Mouse (Mus musculus) small intestine, adult 2 months (tissue): Measurements from ENCODE around the gene Colec11.

Source experiments
- CTCF ChIP-seq: fragments of 200-500 bp; IDR thresholded peaks from 2 replicates; pipeline ENCODE4 v1.5.1; 2012; ENCODE audit warnings: low read depth, mild to moderate bottlenecking, control low read depth, inconsistent platforms, low read length, moderate library complexity, mixed read lengths; ENCODE audit not compliant: insufficient replicate concordance, insufficient read length; ENCODE audit errors: extremely low read depth
- POLR2A ChIP-seq: fragments of 200-500 bp; IDR thresholded peaks from 2 replicates; pipeline ENCODE4 v1.6.1; 2012; ENCODE audit warnings: low read depth, mild to moderate bottlenecking, control low read depth, inconsistent platforms, low read length, moderate library complexity

DNA sequence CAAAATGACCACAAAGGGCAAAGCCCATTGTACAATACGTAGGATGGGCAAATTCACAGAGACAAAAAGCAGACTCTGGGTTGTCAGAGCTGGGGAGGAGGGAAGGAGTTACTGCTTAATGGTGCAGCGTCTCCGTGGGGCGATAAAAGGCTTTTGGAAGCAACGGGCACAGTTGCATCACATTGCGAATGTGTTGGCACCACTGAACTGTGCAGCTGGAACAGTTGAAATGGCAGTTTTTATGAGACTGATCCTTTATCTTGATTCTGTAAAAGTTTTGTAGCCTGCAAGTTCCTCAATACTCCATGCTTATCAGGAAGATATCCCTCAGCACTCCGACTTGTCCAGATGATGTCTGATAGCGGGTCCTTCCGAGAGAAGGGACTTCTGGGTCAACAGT is 25.5 kb downstream of the Colec11 start:
- TF ChIP-seq CTCF (no peak), POLR2A (no peak)
